Mouse (Mus musculus) intestine, embryonic 14.5 days (tissue): Measurements from ENCODE around the gene Hcrtr1. TPM values are rescaled to one million over a fixed set of nuclear protein-coding genes. Genes with fewer than 3 reads are reported as not detected.
A peak's percentile ranks its signal among the peaks of the same experiment; 100 is the strongest.

Experiments
- ATAC-seq: fragments of 200-750 bp; cut with Nextera tagmentation; replicated peaks from 2 replicates; pipeline ENCODE4 v1.8.0; 2017; ENCODE audit warnings: low read depth, moderate number of reproducible peaks, moderate TSS enrichment, moderate library complexity; ENCODE audit not compliant: low FRiP score, low TSS enrichment
- DNase-seq: peaks from one replicate; pipeline ENCODE4 v3.0.0-alpha.2; 2018; ENCODE audit warnings: low spot score
- H3K27ac ChIP-seq: fragments of 300-500 bp; sonication (generic); 2 replicates; pipeline ENCODE4 v1.5.1; 2014; ENCODE audit warnings: low read depth, mild to moderate bottlenecking, control low read depth
- H3K27me3 ChIP-seq: fragments of 300-500 bp; sonication (generic); replicated peaks from 2 replicates; pipeline ENCODE4 v1.6.1; 2014; ENCODE audit warnings: low read length, control low read depth; ENCODE audit not compliant: control insufficient read depth, insufficient read depth
- H3K36me3 ChIP-seq: fragments of 300-500 bp; sonication (generic); 2 replicates; pipeline ENCODE4 v1.6.1; 2014; ENCODE audit warnings: low read length, control low read depth; ENCODE audit not compliant: control insufficient read depth, insufficient read depth
- H3K4me1 ChIP-seq: fragments of 300-500 bp; sonication (generic); replicated peaks from 2 replicates; pipeline ENCODE4 v1.6.1; 2014; ENCODE audit warnings: low read length, control low read depth, mixed read lengths; ENCODE audit not compliant: control insufficient read depth, insufficient read depth
- H3K4me2 ChIP-seq: fragments of 300-500 bp; sonication (generic); 2 replicates; pipeline ENCODE4 v1.6.1; 2014; ENCODE audit warnings: low read length
- H3K4me3 ChIP-seq: fragments of 300-500 bp; sonication (generic); 2 replicates; pipeline ENCODE4 v1.5.1; 2014; ENCODE audit warnings: low read depth, low read length, control low read depth, mixed read lengths
- H3K9ac ChIP-seq: fragments of 300-500 bp; sonication (generic); 2 replicates; pipeline ENCODE4 v1.6.1; 2014; ENCODE audit warnings: mild to moderate bottlenecking, low read length
- H3K9me3 ChIP-seq: fragments of 300-500 bp; sonication (generic); 2 replicates; pipeline ENCODE4 v1.6.1; 2016; ENCODE audit warnings: low read length, control low read depth; ENCODE audit not compliant: control insufficient read depth
- WGBS: fragments of 180-500 bp; shearing (Covaris S2); extraction: QIAGEN DNeasy Blood & Tissue Kit; methylation state at CpG from one replicate; pipeline ENCODE4 v1.1.7; 2014; 5-methylcytosine and 5-hydroxymethylcytosine counted together
- polyA plus RNA-seq: library from polyadenylated mRNA; unstranded; fragments of >200 nt; fragmentation: Nextera tagmentation; extraction: Ambion mirVana; gene quantifications from 2 replicates; pipeline ENCODE4 v1.2.1, GENCODE M21; 2014

Hcrtr1 gene
- polyA plus RNA-seq, 1 experiment from 2014 or later = not detected

DNA sequence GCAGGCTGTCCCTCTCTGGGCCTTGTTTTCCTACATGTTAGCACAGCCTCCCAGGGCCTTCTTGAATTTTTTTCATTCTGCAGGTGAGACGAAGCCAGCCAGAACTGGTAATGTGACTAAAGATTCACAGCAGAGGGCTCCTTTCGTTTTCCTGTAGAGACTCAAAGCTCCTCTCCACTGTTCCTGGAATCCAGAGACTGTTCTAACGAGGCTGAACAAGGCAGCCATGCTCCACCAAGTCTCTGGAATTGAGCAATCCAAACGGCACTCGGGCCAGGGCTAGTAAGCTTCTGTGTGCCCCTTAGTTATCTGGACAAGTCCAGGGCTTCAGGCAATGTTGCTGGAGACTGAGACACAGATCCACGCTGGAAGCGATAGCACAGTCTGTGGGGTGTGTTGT, 38.4 kb upstream of the Hcrtr1 start:
- Histone ChIP-seq H3K4me2 (no peak overlapping the region), H3K4me3 (no peak overlapping the region), H3K9ac (no peak overlapping the region), H3K27ac (no peak overlapping the region), H3K9me3 (no peaks in the 10 kb centered on the region), H3K27me3 (peaks cover 9% of the 10 kb centered on the region; the same call in 1 of the 2 replicates), H3K36me3 (no peaks in the 10 kb centered on the region), H3K4me1 (peaks cover 26% of the 10 kb centered on the region)
- no peak for DNase-seq
- 67% methylated on average over 7 of the region's 7 CpGs for WGBS
- ATAC-seq = no peak

DNA sequence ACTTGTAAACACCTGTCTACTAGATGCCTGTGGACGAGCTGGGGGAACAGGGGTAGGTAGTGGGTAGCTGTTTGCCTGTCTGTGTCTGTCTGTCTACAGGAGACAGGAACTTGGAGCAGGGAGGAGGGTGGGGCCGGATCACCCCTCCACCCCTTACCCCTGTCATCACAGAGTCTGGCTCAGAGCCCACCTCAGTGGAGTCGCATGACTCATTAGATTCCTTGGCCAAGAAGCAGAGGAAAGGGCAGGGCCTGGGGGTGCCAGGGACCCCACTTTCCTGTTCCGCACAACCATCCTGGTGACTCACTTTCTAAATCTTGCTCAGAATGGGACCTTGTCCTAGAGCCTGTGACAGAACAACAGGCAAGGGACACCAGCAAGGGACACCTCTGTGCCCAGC, 37.9 kb upstream of the Hcrtr1 start:
- Histone ChIP-seq H3K36me3 (no peaks in the 10 kb centered on the region), H3K4me3 (no peak overlapping the region), H3K4me1 (peaks cover 31% of the 10 kb centered on the region), H3K27me3 (peaks cover 9% of the 10 kb centered on the region; the same call in 1 of the 2 replicates), H3K4me2 (no peak overlapping the region), H3K27ac (no peak overlapping the region), H3K9me3 (no peaks in the 10 kb centered on the region), H3K9ac (no peak overlapping the region)
- 63% methylated on average over 4 of the region's 4 CpGs for WGBS
- DNase-seq (no peak), ATAC-seq (no peak)

DNA sequence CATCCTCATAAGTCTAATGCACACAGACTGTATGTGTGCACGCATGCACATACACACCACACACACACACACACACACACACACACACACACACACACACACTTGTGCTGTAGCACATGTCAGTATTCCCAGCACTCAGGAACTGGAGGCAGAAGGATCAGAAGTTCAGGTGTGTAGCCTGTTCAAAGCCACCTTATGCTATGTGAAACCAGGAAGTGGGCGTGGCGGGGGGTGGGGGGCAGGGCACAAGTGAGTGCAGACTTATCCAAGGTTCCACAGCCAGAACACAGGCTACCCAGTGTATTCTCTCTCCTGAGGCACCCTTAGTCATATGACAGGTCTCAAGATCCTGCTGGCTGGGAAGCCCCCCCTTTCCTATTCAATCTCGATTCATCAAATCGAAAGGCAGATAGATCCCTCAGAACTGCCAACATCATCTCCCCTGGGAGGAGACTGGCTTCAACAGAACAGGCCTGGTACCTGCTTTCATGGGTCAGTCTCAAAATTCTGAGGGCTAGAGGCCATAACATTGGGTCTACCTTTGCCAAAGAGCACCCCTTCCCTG, 37.1 kb upstream of the Hcrtr1 start:
- ATAC-seq (no peak), DNase-seq (no peak)
- no peak overlapping the region for H3K4me2 ChIP-seq
- peaks cover 39% of the 10 kb centered on the region for H3K4me1 ChIP-seq
- WGBS = 80% methylated on average over 5 of the region's 5 CpGs
- no peaks in the 10 kb centered on the region for H3K9me3 ChIP-seq
- H3K27me3 ChIP-seq = peaks cover 9% of the 10 kb centered on the region; the same call in 1 of the 2 replicates
- H3K27ac ChIP-seq = no peak overlapping the region
- no peak overlapping the region for H3K4me3 ChIP-seq
- H3K9ac ChIP-seq = no peak overlapping the region
- H3K36me3 ChIP-seq = no peaks in the 10 kb centered on the region

DNA sequence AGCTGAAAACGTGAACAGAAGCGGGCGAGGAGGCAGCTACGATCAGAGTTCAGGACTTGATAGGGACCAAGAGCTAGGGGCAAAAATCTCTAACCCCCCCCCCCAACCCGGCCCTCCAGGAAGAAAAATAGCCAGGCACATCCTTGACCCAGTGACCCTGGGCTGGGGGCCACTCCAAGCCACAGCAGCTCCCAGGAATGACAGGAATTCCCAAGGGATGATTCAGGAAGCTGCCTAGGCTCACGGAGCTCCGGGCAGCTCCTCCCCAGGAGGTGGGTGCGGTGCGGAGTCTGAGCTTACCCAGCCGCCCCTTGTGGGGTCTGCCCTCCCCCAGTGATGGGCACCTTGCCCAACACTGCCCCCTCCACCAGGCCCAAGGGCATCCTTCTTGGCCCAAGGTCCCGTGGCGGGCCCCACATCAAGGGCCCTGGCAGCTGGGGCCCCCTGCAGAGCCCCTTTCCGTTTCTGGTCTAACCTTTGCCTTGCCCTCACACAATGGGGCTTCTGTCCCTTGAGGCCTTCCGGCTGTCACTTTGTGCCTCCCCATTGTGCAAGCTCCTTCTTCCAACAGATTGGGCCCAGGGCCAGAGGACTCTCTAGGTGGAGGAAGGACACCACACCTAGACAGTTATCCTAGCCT, 36.0 kb upstream of the Hcrtr1 start, which contains the start of gene Tinagl1:
Gene Tinagl1 (minus strand): TSS at position 51 of the 640 bp plus-strand sequence.
- H3K27ac ChIP-seq = peak within 1 kb of the TSS; percentile 47; the same call in 1 of the 2 replicates
- peak within 1 kb of the TSS; percentile 23 for H3K4me3 ChIP-seq
- ATAC-seq (0 out of 2 replicates have a peak, but pooled peaks have one; percentile 25), DNase-seq (no peak)
- H3K27me3 ChIP-seq = peaks cover 9% of the 10 kb centered on the region; the same call in 1 of the 2 replicates
- peaks cover 40% of the 10 kb centered on the region for H3K4me1 ChIP-seq
- 0 out of 2 replicates have a peak within 1 kb of the TSS, but pooled peaks have one; percentile 16 for H3K9ac ChIP-seq
- 8% methylated on average over 14 of the region's 14 CpGs for WGBS
- no peaks in the 10 kb centered on the region for H3K9me3 ChIP-seq
- H3K36me3 ChIP-seq = no peaks in the 10 kb centered on the region
- peak within 1 kb of the TSS; percentile 57 for H3K4me2 ChIP-seq

DNA sequence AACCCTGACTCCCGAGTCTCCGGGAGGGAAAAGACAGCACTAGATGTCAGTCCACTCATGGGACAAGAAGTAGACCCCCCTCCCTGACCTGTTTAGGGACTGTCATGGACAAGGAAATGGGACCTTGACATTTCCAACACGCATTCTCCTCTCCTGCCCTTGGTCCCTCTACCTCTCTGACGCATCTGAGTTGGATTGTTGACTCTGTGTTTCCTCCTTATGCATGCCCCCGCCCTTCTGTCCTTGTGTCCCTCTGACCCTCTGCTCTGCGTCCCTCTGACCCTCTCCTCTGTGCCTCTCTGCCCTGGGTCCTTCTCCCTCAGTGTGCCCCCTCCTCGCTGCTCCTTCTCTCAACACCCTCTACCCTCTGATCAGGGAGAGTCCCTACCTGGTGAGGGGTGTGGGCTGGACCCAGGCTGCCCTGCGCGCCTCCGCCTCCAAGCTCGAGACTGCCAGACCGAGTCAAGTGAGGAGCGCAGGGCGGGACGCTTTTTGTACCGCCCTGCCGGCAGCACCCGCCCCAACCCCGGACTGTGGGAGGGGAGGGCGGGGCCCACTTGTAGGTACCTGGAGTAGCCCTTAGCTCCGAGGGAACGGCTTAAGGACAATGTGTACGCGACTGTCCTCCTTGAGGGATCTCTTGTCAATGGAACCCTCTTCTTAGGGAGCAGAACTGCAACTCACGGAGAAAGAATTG, 35.3 kb upstream of the Hcrtr1 start:
- ATAC-seq = peak; percentile 76
- Histone ChIP-seq H3K27ac (no peak overlapping the region; the same call in 1 of the 2 replicates), H3K36me3 (no peaks in the 10 kb centered on the region), H3K4me2 (peak overlapping the region; percentile 57), H3K27me3 (peaks cover 9% of the 10 kb centered on the region; the same call in 1 of the 2 replicates), H3K9me3 (no peaks in the 10 kb centered on the region), H3K9ac (0 out of 2 replicates have a peak overlapping the region, but pooled peaks have one; percentile 16), H3K4me1 (peaks cover 40% of the 10 kb centered on the region), H3K4me3 (peak overlapping the region; percentile 23)
- 2% methylated on average over 25 of the region's 25 CpGs for WGBS
- DNase-seq = peak; percentile 78

DNA sequence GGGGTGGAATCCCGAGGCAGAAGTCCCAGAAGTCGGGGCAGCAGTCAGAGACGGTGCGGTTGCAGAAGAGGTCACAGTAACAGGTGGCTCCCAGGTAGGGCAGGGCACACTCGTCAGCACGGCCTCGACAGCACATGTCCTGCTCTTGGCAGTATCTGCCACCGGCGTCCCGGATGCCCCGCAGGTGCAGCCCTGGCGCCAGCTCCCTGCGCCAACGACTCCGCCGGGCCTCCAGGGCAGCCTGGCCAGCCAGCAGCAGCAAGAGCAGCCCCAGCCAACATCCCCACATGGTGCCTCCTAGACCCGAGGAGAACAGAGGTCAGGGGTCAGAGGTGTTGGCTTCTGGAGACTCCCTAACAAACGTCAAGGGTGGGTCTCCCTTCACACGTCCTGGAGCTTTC, 34.8 kb upstream of the Hcrtr1 start:
- no peaks in the 10 kb centered on the region for H3K9me3 ChIP-seq
- no peak overlapping the region; the same call in 1 of the 2 replicates for H3K27ac ChIP-seq
- no peak for DNase-seq
- H3K4me1 ChIP-seq = peaks cover 40% of the 10 kb centered on the region
- peaks cover 9% of the 10 kb centered on the region; the same call in 1 of the 2 replicates for H3K27me3 ChIP-seq
- 0 out of 2 replicates have a peak, but pooled peaks have one; percentile 8 for ATAC-seq
- H3K9ac ChIP-seq = 0 out of 2 replicates have a peak overlapping the region, but pooled peaks have one; percentile 16
- H3K4me3 ChIP-seq = peak overlapping the region; percentile 23
- H3K4me2 ChIP-seq = peak overlapping the region; percentile 57
- no peaks in the 10 kb centered on the region for H3K36me3 ChIP-seq
- WGBS = 34% methylated on average over 19 of the region's 19 CpGs

DNA sequence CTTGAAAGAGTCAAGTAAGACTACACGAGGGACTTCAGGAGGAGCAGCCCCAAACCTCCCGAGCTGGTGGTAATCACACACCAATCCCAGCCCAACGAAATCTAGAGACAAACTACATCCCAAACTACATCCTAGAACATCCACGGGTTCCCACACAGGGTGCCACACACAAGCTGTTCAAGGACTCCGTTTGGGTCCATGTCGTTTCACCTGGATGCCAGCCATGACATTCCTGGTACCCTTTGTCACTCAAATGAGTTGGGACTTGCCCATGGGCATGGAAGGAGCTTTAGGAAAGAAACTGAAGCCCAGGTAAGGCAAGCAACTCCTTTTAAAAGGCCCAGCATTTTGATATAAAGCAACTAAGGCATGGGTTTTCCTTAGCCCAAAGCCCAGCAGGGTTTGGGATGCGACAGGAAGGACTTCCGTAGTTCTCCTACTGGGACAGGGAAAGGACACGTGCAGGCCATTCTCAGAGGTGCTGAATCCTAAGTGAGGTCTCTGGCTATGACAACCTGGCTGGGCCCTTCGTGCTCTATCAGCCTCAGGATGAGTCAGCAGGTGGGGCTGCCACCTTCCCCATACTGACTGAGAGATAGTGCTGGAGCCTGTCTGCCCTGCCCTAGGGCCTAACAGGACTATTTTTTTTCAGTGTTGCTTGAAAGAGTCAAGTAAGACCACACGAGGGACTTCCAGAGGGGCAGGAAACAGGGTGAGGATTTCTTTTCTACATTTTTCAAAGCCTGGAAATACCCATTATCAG, 34.1 kb upstream of the Hcrtr1 start:
- Histone ChIP-seq H3K4me3 (0 out of 2 replicates have a peak overlapping the region, but pooled peaks have one; percentile 23), H3K27me3 (peaks cover 9% of the 10 kb centered on the region; the same call in 1 of the 2 replicates), H3K4me2 (peak overlapping the region; percentile 57), H3K4me1 (peaks cover 46% of the 10 kb centered on the region), H3K9ac (no peak overlapping the region), H3K36me3 (no peaks in the 10 kb centered on the region), H3K9me3 (no peaks in the 10 kb centered on the region), H3K27ac (no peak overlapping the region)
- WGBS = 74% methylated on average over 11 of the region's 11 CpGs
- DNase-seq = no peak
- no peak for ATAC-seq
